Mouse (Mus musculus) stomach, embryonic 15.5 days (tissue): ENCODE results near the gene Brca1. TPM values are rescaled to one million over a fixed set of nuclear protein-coding genes. Genes with fewer than 3 reads are reported as not detected.

ENCODE experiments used
- ATAC-seq: fragments of 200-750 bp; cut with Nextera tagmentation; 2 replicates; pipeline ENCODE4 v1.8.0; 2017; ENCODE audit warnings: low read depth, moderate number of reproducible peaks, moderate TSS enrichment; ENCODE audit not compliant: insufficient read depth, low FRiP score
- H3K27ac ChIP-seq: fragments of 300-500 bp; sonication (generic); 2 replicates; pipeline ENCODE4 v1.5.1; 2015; ENCODE audit warnings: mild to moderate bottlenecking, inconsistent platforms
- H3K27me3 ChIP-seq: fragments of 300-500 bp; sonication (generic); replicated peaks from 2 replicates; pipeline ENCODE4 v1.6.1; 2015; ENCODE audit warnings: inconsistent platforms
- H3K36me3 ChIP-seq: fragments of 300-500 bp; sonication (generic); 2 replicates; pipeline ENCODE4 v1.6.1; 2015; ENCODE audit warnings: inconsistent platforms
- H3K4me1 ChIP-seq: fragments of 300-500 bp; sonication (generic); 2 replicates; pipeline ENCODE4 v1.6.1; 2015; ENCODE audit warnings: inconsistent platforms
- H3K4me2 ChIP-seq: fragments of 300-500 bp; sonication (generic); 2 replicates; pipeline ENCODE4 v1.6.1; 2015; ENCODE audit warnings: mild to moderate bottlenecking, inconsistent platforms
- H3K4me3 ChIP-seq: fragments of 300-500 bp; sonication (generic); replicated peaks from 2 replicates; pipeline ENCODE4 v1.5.1; 2015; ENCODE audit warnings: inconsistent platforms
- H3K9ac ChIP-seq: fragments of 300-500 bp; sonication (generic); 2 replicates; pipeline ENCODE4 v1.6.1; 2015; ENCODE audit warnings: inconsistent platforms
- H3K9me3 ChIP-seq: fragments of 300-500 bp; sonication (generic); 2 replicates; pipeline ENCODE4 v1.6.1; 2016; ENCODE audit warnings: inconsistent platforms
- WGBS: fragments of 180-500 bp; shearing (Covaris S2); methylation state at CpG from one replicate; pipeline ENCODE4 v1.1.7; 2015; 5-methylcytosine and 5-hydroxymethylcytosine counted together
- polyA plus RNA-seq: library from polyadenylated mRNA; unstranded; fragments of >200 nt; fragmentation: Nextera tagmentation; extraction: Ambion mirVana; gene quantifications from 2 replicates; pipeline ENCODE4 v1.2.1, GENCODE M21; 2015

The Brca1 gene
- polyA plus RNA-seq, 1 experiment from 2014 or later: 11.8 TPM

DNA sequence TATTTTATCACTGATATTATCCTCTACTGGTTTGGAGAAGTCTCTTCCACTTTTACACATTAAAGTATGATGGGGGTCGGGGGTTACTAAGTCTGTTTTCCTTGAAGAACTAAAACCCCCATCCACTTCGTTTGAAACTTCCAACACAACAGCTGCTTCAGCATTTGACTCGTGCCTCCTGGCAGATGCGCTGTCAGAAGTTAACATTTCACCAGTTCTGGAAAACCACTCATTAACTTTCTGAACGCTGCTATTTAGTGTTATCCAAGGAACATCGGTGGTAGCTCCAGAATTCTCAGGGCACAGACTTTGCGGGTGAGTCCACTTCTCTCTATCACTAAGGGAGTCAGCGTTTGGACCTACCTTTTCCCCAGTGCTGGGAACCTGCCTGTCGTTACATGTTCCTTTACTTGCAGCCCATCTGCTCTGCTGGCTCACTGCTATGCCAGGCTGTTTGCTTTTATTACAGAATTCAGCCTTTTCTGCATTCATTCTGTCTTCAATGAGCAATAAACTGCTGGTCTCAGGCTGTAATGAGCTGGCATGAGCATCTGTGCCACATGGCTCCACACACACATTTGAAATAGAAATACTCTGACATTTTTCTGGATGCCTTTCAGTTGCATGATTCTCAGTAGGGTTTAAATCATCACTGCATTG lies 25.7 kb downstream of the Brca1 start:
- Histone ChIP-seq H3K4me1 (no peaks in the 10 kb centered on the region), H3K4me3 (no peak overlapping the region), H3K4me2 (no peak overlapping the region), H3K36me3 (peaks cover 8% of the 10 kb centered on the region; the same call in 1 of the 2 replicates), H3K27ac (no peak overlapping the region), H3K9ac (no peak overlapping the region), H3K27me3 (no peaks in the 10 kb centered on the region), H3K9me3 (no peaks in the 10 kb centered on the region)
- 91% methylated on average over 9 of the region's 9 CpGs for WGBS
- no peak for ATAC-seq

DNA sequence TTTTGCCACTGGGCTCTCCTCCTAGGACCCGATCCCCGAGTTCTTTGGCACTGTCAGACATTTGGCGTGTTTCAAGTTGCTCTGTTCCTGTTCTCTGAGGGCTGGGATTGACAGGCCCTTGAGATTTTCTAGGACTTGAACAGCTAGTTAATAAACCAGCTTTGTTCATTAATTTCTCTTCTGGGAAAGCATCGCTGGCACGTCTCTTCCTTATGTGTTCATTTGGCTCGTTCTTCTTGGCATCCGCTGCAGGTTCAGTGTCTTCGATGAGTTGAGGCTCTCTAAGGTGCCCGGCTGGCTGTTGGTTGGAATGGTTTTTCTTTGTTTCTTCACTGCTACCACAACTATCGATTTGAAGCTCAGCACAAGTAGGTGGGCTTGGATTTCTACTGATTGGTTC lies 26.7 kb downstream of the Brca1 start:
- Histone ChIP-seq H3K9ac (no peak overlapping the region), H3K4me1 (no peaks in the 10 kb centered on the region), H3K4me2 (no peak overlapping the region), H3K9me3 (no peaks in the 10 kb centered on the region), H3K4me3 (no peak overlapping the region), H3K27me3 (no peaks in the 10 kb centered on the region), H3K36me3 (peaks cover 8% of the 10 kb centered on the region; the same call in 1 of the 2 replicates), H3K27ac (no peak overlapping the region)
- ATAC-seq: no peak
- 94% methylated on average over 10 of the region's 10 CpGs for WGBS

DNA sequence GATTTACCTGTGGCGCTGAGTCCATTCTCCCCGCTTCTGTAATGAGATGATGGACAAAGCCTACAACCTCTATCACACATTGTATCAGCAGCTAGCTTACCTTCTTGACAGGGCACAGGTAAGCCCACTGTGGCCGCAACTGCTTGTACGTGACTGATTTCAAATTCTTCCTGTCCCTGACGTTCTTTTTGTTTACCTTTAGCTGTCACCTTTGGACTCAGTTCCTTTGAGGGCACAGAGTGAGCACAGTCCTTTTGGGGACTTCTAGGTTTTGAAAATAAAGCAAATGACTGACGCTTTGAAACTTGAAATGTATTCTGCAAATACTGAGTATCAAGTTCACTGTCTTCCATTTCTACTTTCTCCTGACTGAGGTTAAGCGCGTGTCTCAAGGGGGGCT lies 27.3 kb downstream of the Brca1 start:
- Histone ChIP-seq H3K9me3 (no peaks in the 10 kb centered on the region), H3K36me3 (peaks cover 8% of the 10 kb centered on the region; the same call in 1 of the 2 replicates), H3K4me2 (no peak overlapping the region), H3K4me1 (no peaks in the 10 kb centered on the region), H3K9ac (no peak overlapping the region), H3K27ac (no peak overlapping the region), H3K27me3 (no peaks in the 10 kb centered on the region), H3K4me3 (no peak overlapping the region)
- WGBS: 78% methylated on average over 8 of the region's 8 CpGs
- ATAC-seq: no peak

DNA sequence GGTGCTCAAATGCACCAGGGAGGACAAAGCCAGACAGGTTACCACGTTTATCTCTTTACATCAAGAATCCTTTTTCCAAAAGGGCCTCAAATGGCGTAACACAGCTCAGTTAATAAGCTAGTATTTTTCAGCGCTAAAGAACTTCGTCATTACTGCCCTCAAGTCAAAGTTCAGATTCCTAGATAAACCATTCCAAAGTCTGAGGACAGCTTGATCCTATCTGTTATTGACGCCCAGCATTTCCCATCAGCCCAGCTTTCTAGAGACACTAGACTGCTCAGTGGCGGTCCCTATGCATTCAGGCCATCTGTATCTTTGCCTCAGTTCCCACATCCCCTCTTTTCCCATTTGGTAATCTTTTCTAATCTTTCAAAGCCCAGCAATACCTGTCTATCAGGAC lies 32.4 kb downstream of the Brca1 start:
- Histone ChIP-seq H3K4me1 (no peaks in the 10 kb centered on the region), H3K27me3 (no peaks in the 10 kb centered on the region), H3K9me3 (no peaks in the 10 kb centered on the region), H3K36me3 (0 out of 2 replicates have a peak, but pooled peaks cover 4% of the 10 kb centered on the region), H3K4me2 (no peak overlapping the region), H3K9ac (no peak overlapping the region), H3K27ac (no peak overlapping the region), H3K4me3 (no peak overlapping the region)
- ATAC-seq: no peak
- 88% methylated on average over 6 of the region's 6 CpGs for WGBS

DNA sequence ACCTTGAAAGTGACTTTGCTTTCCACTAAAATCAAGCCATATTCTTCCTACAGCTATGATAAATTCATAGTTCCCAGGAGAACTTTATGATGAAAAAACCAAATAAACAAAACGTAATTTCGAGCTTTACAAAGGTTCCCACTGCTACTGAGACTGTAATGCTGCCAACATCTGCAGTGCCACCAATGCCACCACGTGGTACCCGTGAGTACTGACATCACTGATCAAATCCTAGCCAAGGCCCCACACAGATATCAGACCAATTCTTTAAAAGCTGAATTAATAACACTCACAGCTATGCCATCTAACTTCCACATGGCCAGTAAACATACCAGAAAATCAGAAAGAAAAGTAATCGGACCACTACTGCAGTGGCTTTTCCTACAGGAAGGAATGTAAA lies 32.8 kb downstream of the Brca1 start:
- no peaks in the 10 kb centered on the region for H3K9me3 ChIP-seq

DNA sequence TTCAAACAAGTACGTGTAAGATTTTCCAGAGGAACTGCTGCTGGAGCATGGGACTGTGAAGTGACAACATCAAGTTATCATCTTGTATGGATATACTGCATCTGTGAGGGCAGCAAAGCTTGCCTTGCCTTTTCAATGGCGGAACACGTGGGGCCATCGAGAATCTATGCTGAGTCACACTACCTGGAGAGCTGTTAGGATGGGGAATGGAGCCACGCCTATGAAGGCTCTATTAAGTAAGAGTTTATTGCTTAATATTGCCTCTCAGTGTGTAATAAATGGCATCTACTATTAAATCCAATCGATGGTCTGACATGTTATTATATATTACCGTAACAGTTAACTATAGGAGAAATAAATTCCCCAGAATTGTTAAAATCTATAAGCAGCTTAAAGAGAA lies 44.7 kb downstream of the Brca1 start:
- ATAC-seq: no peak
- Histone ChIP-seq H3K4me1 (no peaks in the 10 kb centered on the region), H3K9me3 (no peaks in the 10 kb centered on the region), H3K4me2 (no peak overlapping the region), H3K36me3 (peaks cover 12% of the 10 kb centered on the region; the same call in 1 of the 2 replicates), H3K9ac (no peak overlapping the region), H3K4me3 (no peak overlapping the region), H3K27ac (no peak overlapping the region), H3K27me3 (no peaks in the 10 kb centered on the region)
- 87% methylated on average over 7 of the region's 7 CpGs for WGBS

More for the DNA sequence above, 32.8 kb downstream of the Brca1 start:
- Histone ChIP-seq H3K4me2 (no peak overlapping the region), H3K4me1 (no peaks in the 10 kb centered on the region), H3K4me3 (no peak overlapping the region), H3K36me3 (peaks cover 7% of the 10 kb centered on the region; the same call in 1 of the 2 replicates), H3K27ac (no peak overlapping the region), H3K27me3 (no peaks in the 10 kb centered on the region), H3K9ac (no peak overlapping the region)
- no peak for ATAC-seq
- WGBS: 79% methylated on average over 5 of the region's 5 CpGs

DNA sequence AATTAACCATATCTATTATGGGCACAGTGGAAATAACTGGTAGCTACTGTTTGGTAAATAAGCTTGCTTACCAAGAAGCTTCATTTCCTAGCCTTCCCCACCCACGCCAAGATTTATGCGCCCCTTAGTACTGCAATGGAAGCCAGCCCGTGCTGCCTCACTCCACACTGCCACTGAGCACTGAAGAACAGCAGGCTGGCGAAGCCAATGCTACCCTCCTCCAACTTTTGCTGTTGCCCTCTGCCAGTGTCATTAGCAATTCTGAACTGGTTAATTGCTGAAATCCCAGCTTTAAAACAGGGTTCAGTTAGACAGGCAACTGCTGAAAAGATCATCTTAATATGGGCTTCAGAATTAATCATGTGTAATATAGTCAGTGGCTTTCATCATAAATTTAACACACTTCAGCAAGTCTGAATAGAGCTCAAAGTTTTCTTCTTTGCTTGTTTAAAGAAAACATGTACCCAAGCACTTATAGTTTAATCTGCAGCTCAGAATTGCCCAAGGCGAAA lies 45.4 kb downstream of the Brca1 start:
- ATAC-seq: no peak
- H3K9ac ChIP-seq: no peak overlapping the region
- no peak overlapping the region for H3K4me3 ChIP-seq
- no peaks in the 10 kb centered on the region for H3K4me1 ChIP-seq
- no peaks in the 10 kb centered on the region for H3K27me3 ChIP-seq
- WGBS: 92% methylated on average over 5 of the region's 5 CpGs
- H3K9me3 ChIP-seq: no peaks in the 10 kb centered on the region
- no peak overlapping the region for H3K4me2 ChIP-seq
- H3K27ac ChIP-seq: no peak overlapping the region
- H3K36me3 ChIP-seq: peaks cover 12% of the 10 kb centered on the region; the same call in 1 of the 2 replicates

DNA sequence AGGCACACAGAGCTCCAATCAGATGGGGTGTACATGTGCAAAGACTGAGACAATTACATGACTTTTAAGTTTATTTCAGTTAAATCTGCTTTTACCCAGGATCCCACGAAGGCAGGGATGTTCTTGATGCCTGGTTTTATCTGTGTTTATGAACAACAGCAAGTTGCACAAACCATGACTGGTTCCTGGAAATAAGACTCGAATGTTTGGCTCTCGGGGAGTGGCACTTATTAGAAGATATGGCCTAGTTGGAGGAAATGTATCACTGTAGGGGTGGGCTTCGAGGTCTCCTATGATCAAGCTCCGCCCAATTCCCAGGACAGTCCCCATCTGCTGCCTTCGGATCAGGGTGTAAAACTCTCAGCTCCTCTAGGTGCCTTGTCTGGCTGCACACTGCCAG lies 65.6 kb downstream of the Brca1 start:
- Histone ChIP-seq H3K36me3 (0 out of 2 replicates have a peak, but pooled peaks cover 7% of the 10 kb centered on the region), H3K4me3 (no peak overlapping the region), H3K9me3 (no peaks in the 10 kb centered on the region), H3K4me1 (no peaks in the 10 kb centered on the region), H3K27me3 (no peaks in the 10 kb centered on the region), H3K9ac (no peak overlapping the region), H3K27ac (no peak overlapping the region), H3K4me2 (no peak overlapping the region)
- no peak for ATAC-seq
- 63% methylated on average over 6 of the region's 6 CpGs for WGBS

DNA sequence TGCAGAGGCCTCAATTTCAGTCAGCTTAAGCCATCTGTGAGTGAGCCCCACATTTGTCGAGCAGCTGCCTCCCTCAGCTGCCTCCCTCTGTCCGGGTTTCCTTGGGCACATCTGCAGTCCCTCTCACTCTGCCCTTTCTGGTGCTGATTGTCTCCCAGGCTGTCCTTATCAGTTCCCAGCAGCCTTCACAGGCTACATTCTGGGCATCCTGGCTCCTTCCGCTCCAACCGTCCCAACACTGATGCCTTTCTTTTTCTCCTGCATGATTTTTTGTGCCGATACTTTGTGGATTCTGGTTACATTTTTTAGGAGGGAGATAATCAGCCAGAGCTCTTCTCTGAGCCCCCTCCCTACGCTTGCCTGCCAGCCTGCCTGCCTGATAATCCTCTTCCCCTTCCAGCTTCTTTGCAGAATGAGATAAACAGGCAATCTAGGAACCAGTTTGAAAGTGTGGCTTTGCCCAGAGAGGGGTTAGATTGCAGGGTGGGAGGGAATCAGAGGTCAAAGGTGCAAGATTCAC lies 66.2 kb downstream of the Brca1 start:
- 0 out of 2 replicates have a peak, but pooled peaks cover 7% of the 10 kb centered on the region for H3K36me3 ChIP-seq
- H3K27ac ChIP-seq: no peak overlapping the region
- 41% methylated on average over 6 of the region's 6 CpGs for WGBS
- H3K4me2 ChIP-seq: no peak overlapping the region
- peak; percentile 45; the same call in 1 of the 2 replicates for ATAC-seq
- no peaks in the 10 kb centered on the region for H3K4me1 ChIP-seq
- H3K4me3 ChIP-seq: no peak overlapping the region
- no peaks in the 10 kb centered on the region for H3K9me3 ChIP-seq
- no peaks in the 10 kb centered on the region for H3K27me3 ChIP-seq
- H3K9ac ChIP-seq: no peak overlapping the region

DNA sequence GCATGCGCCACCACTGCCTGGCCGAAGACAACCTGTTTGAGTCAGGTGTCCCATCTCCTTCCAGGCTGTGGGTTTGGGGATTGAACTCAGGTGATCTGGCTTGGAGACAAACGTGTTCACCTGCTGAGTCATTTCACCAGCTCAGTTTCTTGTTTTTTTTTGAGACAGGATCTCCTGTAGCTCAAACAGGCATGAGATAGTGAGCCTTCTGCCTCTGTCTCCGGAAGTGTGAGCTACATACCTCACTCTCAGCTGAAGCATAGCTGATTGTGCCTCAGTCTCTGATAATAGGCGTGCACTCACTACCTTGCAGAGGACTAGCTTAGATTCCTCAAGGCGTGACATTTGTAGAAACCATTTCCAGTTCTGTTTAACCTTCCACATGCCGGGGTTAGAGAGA lies 66.9 kb downstream of the Brca1 start:
- H3K4me3 ChIP-seq: no peak overlapping the region
- H3K27me3 ChIP-seq: no peaks in the 10 kb centered on the region
- no peaks in the 10 kb centered on the region; the same call in 1 of the 2 replicates for H3K4me1 ChIP-seq
- H3K9ac ChIP-seq: no peak overlapping the region
- no peak overlapping the region for H3K4me2 ChIP-seq
- no peaks in the 10 kb centered on the region for H3K9me3 ChIP-seq
- no peak overlapping the region for H3K27ac ChIP-seq
- WGBS: 69% methylated on average over 7 of the region's 7 CpGs
- no peak for ATAC-seq
- 0 out of 2 replicates have a peak, but pooled peaks cover 6% of the 10 kb centered on the region for H3K36me3 ChIP-seq

DNA sequence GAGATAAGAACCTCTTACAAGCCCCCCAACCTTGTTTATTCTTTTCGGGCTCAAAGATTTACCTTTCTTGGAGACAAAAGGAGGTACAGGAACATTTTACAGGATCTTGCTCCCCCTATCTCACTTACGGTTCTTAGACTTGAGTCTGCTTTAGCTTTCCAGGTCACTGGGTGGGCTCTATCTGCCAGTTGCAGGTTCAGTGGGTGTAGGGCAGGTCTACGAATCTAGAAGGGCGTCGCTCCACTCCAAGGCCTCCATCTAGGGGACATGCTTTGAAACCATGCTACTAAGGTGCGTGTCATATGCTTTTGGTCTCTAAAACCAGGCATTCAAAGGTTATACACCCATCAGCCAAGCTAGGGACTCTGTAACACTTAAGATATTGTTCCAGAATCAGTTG lies 67.5 kb downstream of the Brca1 start:
- Histone ChIP-seq H3K4me1 (no peaks in the 10 kb centered on the region; the same call in 1 of the 2 replicates), H3K9me3 (no peaks in the 10 kb centered on the region), H3K27ac (0 out of 2 replicates have a peak overlapping the region, but pooled peaks have one; percentile 28), H3K27me3 (no peaks in the 10 kb centered on the region), H3K4me3 (no peak overlapping the region), H3K36me3 (0 out of 2 replicates have a peak, but pooled peaks cover 3% of the 10 kb centered on the region), H3K4me2 (no peak overlapping the region), H3K9ac (no peak overlapping the region)
- ATAC-seq: peak; percentile 43; the same call in 1 of the 2 replicates
- WGBS: 58% methylated on average over 6 of the region's 6 CpGs

DNA sequence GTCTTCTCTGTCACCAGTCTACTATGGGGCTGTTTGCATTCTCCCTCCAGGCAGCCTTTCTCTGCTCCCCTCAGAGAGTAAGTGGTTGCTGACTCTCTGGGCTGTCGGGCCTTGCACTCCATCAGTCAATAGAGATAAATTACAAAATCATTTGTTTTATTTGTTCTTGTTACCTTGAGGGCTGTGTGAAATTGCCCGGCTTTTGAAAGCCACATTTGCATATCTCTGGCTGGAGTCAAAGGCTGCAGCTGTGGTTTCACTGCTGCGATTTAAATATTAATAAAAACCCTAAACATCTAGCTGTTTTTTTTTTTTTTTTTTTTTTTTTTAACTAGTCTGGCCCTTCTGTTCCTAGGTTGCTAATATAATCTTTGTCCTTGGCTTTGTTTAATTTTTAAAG lies 68.0 kb downstream of the Brca1 start:
- 27% methylated on average over 3 of the region's 3 CpGs for WGBS
- H3K4me3 ChIP-seq: no peak overlapping the region
- no peak overlapping the region for H3K27ac ChIP-seq
- H3K4me2 ChIP-seq: no peak overlapping the region
- no peaks in the 10 kb centered on the region for H3K9me3 ChIP-seq
- H3K4me1 ChIP-seq: no peaks in the 10 kb centered on the region; the same call in 1 of the 2 replicates
- no peak for ATAC-seq
- H3K36me3 ChIP-seq: 0 out of 2 replicates have a peak, but pooled peaks cover 3% of the 10 kb centered on the region
- no peak overlapping the region for H3K9ac ChIP-seq
- H3K27me3 ChIP-seq: no peaks in the 10 kb centered on the region
